Mouse (Mus musculus) mouse trophoblast stem cell (cell line): ENCODE measurements around the gene Mroh9.

Source experiments
- in situ Hi-C, 2 experiments: fragments of 300-500 bp; cut with MseI, MboI; formaldehyde crosslinking; loops; 2 replicates in 1 of 2; 3 replicates in 1 of 2; pipeline ENCODE4 v1.15.1; 2025

Mroh9 gene

GRCm38 (mm10) chr1:163085570-163085969 lies at the start of gene Mroh9:
Gene Mroh9, minus strand, starts transcription at chr1:163085670.
- in situ Hi-C loops: no loop called here

DNA sequence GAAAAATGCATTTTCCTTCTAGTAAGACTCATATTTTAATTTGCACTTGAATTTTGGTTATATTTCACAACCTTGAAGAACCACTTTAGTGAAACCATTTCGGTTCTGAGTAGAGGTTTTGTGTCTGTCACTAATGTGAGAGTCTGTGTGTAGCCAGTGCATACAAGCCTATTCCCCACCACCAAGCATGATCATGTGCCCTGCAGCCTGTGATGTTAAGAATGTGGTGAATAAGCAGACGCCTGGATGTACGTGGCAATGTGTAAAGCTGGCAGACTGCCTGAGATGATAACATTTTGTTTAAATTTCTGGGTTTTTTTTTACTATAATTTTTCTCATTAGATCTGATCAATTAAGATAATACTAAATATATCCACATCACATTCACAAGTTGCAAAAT lies 44.5 kb upstream of the Mroh9 start:
- in situ Hi-C loops: no loop called here

DNA sequence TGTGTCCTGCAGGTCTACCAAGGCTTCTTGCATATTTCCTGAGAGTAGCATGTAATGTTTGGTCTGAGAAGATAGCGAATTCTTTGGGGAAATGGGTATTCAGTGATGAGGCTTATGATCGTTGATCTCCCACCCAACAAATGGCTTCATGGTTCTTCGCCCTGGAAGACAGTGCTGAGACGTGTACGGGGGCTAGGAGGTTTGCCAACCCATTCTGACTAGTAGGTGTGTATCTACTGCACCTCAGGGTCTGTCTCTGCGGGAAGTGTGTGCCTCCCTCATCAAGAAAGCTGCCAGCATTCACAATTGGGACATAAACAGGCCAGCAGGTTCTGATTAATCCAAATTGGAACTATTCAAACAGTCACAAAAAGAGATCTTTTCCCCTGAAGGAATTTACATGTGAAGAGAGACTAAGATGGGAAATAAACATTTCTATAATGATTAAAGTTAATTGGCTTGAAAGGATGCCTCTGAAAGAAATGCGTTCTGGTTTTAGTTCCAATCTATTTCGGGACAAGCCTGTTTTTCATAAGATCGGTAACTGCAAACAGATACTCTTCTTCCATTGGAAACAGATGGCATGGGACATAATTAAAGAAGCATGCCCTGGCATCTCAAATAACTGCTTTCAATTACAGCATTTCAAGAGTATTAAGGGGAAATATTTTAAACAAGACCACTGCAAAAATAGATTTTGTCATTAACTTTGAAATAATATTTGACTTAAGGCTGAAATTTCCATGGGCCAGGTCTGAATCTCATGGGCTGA lies 43.8 kb upstream of the Mroh9 start:
- in situ Hi-C loops: no loop called here

DNA sequence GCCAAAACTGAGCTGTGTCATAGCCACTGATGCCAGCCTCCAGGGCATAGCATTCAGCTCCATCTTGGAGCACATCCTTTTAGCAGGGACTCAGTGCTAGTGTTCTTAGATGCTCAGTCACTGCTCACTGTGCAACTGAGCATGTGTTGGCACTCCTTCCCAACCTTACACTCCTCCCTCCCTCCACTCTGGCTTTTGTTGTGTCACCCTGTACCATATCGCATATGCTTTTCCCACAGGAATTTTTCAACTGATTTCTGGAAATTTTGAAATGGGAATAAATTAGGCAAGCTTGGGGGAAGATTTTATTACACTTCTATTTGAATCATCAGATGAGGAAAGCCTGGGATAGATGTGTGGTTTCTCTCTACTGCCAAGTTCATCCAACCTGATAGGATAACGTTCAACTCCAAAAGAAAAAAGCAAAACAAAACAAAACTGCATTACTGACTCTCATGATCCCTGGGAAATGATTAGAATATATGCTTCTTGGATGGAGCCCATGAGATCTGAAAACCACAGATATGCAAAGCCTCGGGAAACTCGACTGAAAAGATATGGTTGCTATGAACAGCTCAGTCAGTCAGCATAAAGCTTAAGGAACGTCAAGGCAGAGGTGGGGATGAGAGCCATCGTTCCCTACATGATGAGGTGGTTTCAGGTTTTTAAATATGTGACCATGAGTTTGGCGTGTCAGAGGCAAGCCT lies 40.9 kb upstream of the Mroh9 start:
- in situ Hi-C loops: no loop called here

DNA sequence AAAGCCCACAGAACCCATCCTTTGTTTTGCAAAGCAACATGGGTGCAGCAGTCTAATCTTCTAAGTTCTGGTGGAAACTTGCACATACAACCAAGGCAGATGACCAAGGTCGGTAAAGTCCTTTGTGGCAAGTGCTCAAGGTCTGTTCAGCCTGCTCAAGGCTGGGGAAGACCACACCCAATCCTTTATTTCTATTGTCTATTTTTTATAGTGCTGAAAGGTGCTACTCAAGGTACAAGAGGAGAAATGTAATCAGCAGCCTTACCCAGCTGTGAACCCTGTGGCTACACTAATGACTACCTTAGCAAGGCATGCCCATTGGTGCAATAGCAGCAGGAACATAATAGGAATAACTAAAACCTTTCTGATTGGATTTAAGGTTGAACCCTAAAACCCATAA lies 36.9 kb upstream of the Mroh9 start:
- in situ Hi-C loops: no loop called here

DNA sequence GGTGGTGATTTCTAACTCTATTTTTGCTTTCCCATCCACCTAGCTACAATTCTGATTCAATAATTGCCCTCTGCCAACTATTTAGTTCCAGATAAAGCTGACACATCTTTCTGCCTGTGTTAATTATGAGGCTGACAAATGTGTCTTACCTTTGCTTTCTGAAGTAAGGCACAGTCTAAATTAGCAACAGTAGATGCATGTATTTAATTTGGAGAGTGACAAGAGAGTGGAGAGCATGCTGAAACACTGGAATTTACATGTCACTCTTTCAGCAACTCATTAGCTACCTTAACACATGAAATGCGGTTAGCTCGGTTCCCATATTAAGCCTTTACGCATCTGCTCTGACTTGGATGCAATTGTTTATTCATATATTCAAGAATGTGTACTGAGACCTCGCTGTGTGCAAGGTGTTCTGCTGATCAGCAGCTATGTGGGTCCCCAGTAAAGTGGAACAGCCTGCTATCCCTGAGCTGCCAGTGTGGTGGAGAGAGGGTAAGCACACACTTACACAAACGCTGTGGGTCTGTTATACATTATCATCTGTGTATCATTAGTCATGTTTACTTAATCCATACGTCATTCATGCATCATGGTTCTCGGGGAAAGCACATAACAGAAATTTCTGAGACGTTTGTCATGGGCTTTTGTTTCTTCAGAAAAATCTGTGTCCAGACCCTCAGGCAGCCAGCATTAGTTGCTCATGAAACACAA lies 28.1 kb upstream of the Mroh9 start:
- in situ Hi-C loops: no loop called here

- in situ Hi-C loops: no loop called here
Observed at GRCm38 (mm10) chr1:163112482-163113164, 27.2 kb upstream of the Mroh9 start.

DNA sequence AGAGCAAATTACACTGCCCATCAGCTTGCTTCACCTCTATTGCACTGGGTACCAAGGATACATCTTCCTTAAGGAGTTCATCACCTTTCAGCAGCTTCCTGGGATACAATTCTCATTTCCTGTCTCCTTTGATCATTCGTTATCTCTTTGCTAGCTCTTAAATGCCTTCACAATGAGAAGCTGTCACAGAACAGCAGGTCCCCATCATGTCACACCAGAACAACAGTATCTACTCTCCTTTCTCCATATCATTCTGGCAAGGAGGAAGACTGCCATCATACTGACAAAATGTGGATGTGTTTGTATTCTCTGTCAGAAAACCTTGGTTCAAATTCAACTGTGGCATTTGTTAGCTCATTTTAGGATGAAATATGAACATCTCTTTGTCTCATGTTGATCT lies 19.5 kb upstream of the Mroh9 start:
- in situ Hi-C loops: no loop called here

DNA sequence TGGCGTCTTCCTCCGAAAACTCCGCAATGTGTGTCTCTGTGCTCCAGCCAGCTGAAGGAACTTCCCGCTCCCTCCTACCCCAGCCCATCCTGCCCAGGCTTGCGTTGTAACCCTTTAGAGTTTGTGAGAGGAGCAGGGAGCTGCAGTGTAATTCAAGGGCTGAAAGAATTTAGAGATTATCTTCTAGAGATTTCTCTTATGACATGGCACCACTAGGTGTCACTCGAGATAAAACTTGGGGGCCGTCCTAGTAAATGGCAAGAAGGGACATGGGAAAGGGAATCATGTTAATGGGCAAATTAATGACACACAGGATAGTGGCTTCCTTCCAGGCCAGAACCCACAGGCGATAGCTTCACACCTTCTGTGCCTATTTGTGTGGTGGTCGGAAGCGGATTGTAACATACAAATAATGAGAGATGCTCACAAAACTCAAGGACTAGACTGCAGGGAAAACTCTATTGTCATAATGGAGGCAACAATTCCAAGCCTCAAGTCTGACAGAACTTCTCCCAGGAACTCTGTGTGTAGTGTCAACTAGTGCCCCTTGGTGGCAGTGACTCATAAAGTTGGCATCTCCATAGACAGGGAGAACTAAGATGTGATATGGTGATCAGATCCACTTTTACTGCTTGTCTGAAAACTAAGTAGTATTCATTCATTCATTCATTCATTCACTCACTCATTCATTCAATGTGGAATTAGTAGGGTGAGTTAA lies 6.1 kb upstream of the Mroh9 start:
- in situ Hi-C loops: no loop called here

- in situ Hi-C loops: no loop called here
Observed at GRCm38 (mm10) chr1:163070502-163070901, 15.0 kb downstream of the Mroh9 start.

DNA sequence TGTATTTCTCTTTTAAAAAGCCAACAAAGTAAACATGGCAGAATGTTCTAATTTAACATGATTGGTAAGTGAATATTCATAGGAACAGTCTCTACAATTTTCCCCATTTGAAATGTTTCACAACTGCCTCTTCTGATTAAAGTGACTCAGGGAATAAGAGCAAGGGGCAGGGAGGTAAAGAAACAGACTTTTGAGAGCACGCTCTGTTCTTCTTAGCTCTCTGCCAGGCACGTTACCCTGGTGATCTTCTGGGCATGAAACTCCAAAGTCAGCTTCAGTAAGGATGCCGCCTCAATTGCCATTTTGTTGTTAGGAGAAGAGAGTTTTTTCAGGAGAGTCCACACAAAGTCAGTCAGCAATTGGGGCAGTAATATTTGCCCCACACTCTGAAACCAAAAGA lies 25.1 kb downstream of the Mroh9 start:
- in situ Hi-C loops: no loop called here

- in situ Hi-C loops: loop anchor here (5.0 to 10.0 kb wide), 2 partner anchors 160 to 163 kb away; partner anchors contain the start of gene Fmo2 (in 2 of the 2)
Observed at GRCm38 (mm10) chr1:163057363-163057762, 28.1 kb downstream of the Mroh9 start.

- in situ Hi-C loops: loop anchor here (5.0 to 10.0 kb wide), 2 partner anchors 158 to 161 kb away; partner anchors contain the start of gene Fmo2 (in 2 of the 2)
Observed at GRCm38 (mm10) chr1:163055629-163056028, 29.8 kb downstream of the Mroh9 start.

DNA sequence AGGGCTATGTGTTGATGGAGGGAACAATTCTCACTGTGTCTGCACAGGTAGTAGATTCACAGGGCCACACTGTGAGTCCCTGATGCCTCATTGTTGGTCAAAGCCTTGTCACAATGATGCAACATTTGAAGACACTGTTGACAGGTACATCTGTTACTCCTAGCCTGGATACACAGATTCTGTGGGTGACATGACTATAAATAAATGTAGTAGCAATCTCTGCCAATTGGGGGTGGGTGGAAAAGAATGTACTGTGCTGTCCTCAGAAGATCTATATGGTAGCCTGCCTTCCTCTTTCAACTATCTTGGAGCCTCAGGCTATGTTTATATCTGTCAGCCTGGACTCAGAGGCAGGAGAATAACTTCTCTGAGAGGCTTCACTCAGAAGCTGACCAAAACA lies 62.4 kb downstream of the Mroh9 start:
- in situ Hi-C loops: no loop called here

GRCm38 (mm10) chr1:163009220-163009619 lies 76.2 kb downstream of the Mroh9 start:
- in situ Hi-C loops: no loop called here

- in situ Hi-C loops: no loop called here
Observed at GRCm38 (mm10) chr1:163003496-163003895, 82.0 kb downstream of the Mroh9 start.

GRCm38 (mm10) chr1:163001271-163001829 lies 84.1 kb downstream of the Mroh9 start:
- in situ Hi-C loops: no loop called here

DNA sequence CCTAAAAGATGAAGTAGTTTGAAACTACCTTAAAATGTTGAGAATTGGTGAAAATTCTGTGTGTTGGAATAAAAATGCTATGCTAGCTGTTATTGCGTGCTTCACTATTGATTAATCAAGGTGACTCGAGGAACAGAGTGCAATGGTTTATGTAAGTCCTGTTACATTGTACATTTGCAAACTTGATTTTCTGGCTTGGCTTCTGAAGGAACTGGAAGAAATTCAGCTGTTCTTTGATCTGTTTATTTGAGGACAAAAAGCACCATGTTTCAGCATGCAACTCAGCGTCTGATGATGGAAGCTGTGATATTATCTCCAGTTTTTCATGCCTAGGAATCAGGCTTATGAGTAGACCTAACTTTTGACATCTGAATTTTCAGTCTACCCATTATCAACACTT lies 97.9 kb downstream of the Mroh9 start:
- in situ Hi-C loops: no loop called here

DNA sequence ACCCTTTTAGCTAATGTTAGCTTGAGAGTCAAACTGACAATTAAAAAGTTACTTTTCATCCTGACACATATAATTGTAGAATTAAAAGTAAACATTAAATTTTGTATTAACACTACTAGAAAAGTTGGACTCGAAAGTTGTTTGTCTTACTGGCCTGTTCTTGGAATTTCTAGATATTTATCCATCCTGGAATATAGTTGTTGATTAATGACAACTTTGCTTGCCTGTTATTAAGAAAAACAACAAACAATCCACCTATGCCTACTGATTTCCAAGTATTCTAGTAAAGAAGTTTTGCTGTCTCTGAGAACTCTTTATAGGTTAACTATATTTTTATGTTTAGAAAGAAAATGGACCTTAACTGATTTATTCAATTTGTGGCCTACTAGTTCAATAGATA lies 98.7 kb downstream of the Mroh9 start:
- in situ Hi-C loops: no loop called here

DNA sequence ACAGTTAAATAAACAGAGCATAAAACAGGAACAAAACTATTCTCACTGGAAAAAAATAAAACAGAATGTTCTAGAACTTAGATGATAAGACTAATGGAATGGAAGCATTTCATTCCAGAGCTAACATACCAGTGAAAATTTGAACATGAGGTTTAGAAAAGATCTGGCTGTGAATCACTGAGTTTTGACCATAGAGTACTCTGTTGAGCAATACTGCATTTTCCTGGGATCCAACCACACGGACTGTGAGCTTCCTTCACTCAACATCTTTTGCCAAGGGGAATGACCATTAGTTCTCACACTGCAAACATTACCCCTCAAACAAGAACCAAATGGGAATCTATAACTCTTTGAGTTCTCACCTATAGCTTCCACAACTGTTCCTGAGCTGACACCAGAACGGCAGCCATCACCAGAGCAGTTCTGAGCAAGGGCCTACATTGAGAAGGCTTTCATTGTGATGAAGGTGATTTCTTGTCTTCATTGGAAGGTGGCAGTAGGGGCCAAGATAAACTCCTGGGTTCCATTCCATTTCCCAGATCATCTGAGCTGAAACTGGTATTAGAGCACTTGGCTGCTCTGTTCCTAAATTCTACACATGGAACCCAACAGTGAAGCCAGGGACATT lies 99.2 kb downstream of the Mroh9 start:
- in situ Hi-C loops: no loop called here
